Mouse (Mus musculus): ENCODE data around the gene Etfb. TPM values are rescaled to one million over a fixed set of nuclear protein-coding genes. Genes with fewer than 3 reads are reported as not detected.

Gene Etfb
- total RNA-seq, 2 experiments from 2014 or later: 310 to 323 TPM

Small RNA genes within 50 kb of the gene (microRNA-seq; reads per million reads assigned to microRNA genes)
- 1.3 to 1.5 reads per million in 2 experiments for gene Mir7051 (ENCODE audit: borderline replicate concordance in 2 of 2)

Other genes with a start within 250 kb of the Etfb start
- gene Zfp715, start 130.8 kb upstream of the Etfb start, total RNA-seq (2021): 1 to 10 TPM; 9.1 to 9.3 TPM
- not detected for gene Siglecf, start 92.7 kb upstream of the Etfb start, total RNA-seq (2021)
- gene Siglecg, start 35.9 kb upstream of the Etfb start, total RNA-seq (2021): under 1 TPM in 1 of 2 experiments, not detected in 1; 0.10 TPM
- gene Lim2, start 16.4 kb upstream of the Etfb start, total RNA-seq (2021): not detected
- not detected for gene Nkg7, start 7.0 kb upstream of the Etfb start, total RNA-seq (2021)
- gene Cldnd2, start 3.3 kb upstream of the Etfb start, total RNA-seq (2021): not detected
- under 1 TPM; 0.46 to 0.62 TPM for gene Gm45233, start within 50 bp of the Etfb start, total RNA-seq (2021)
- 1 to 10 TPM in 1 of 2 experiments, under 1 TPM in 1; 0.79 to 1.2 TPM for gene Vsig10l, start 19.1 kb downstream of the Etfb start, total RNA-seq (2021)
- gene Iglon5, start 46.0 kb downstream of the Etfb start, total RNA-seq (2021): under 1 TPM; 0.31 to 0.32 TPM
- not detected for gene 4931406B18Rik, start 61.9 kb downstream of the Etfb start, total RNA-seq (2021)
- under 1 TPM; 0.96 to 1.00 TPM for gene Cd33, start 100.3 kb downstream of the Etfb start, total RNA-seq (2021)
- under 1 TPM; 0.38 to 0.61 TPM for gene Zfp658, start 118.2 kb downstream of the Etfb start, total RNA-seq (2021)
- 1 to 10 TPM; 3.5 to 3.6 TPM for gene Zfp719, start 135.5 kb downstream of the Etfb start, total RNA-seq (2021)
- not detected for gene Zfp819, start 163.1 kb downstream of the Etfb start, total RNA-seq (2021)
- gene Ceacam18, start 190.6 kb downstream of the Etfb start, total RNA-seq (2021): not detected
- gene Siglece, start 216.1 kb downstream of the Etfb start, total RNA-seq (2021): under 1 TPM; 0.31 to 0.32 TPM
- gene Ctu1, start 227.9 kb downstream of the Etfb start, total RNA-seq (2021): 1 to 10 TPM; 2.1 to 2.3 TPM
- not detected for gene Klk14, start 246.3 kb downstream of the Etfb start, total RNA-seq (2021)

Data from gastrocnemius, postnatal 25 days (tissue).